Mouse (Mus musculus) fat pad, adult 2 months (tissue): ENCODE measurements at regions not wholly inside any gene's neighbourhood (a gene's known extent, or its start where the extent isn't known, plus 50 kb on each side); places are given as distances from the start of the nearest gene placed in this dataset.

Source experiments
- DNase-seq: peaks from one replicate; pipeline ENCODE4 v3.0.0-alpha.2; 2011; ENCODE audit warnings: low read depth, low spot score; ENCODE audit errors: extremely low read depth

DNA sequence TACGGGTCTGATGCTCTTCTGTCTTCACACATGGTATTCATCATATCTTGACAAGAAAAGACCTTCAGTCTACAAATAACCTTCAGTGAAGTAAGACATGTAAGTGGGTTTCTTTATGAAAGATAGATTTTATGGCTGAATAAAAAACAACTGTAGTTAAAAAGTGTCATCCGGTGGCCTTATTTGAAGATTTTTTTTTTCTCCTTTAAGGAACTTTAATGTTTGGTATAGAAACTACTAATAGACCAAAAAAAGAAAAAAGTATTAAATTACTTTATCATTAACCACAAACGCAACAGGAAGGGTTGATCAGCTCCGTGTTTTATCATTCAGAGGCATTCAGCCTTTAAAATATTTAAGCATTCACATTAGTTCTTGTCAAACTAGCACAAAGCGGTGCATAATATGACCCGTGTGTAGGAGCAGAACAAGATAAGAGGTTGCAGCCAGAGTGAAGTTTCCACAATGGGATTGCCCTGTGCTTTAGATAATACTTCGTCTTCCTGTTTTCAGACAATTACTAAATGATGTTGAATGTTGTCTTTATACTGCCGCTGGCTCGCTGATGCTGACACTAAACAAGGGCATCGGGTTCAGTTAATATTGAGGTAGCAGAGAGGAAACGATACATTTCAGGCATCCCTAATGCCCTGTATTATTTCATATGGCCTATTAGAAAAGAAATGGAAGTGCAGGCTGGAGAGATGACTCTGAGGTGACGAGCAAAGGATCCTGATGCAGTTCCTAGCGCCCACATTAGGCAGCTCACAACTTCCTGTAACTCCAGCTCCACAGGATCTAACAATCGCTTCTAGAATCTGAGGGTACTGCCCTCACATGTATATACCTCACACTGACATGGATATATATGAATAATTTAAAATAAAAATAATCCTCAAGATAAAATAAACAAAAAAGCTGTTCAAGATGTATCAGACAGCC, 244.8 kb downstream of the Rpl36a-ps1 start:
- DNase-seq, result no peak

- no peak for DNase-seq
Measured at GRCm38 (mm10) chr14:98747159-98747775, 246.9 kb downstream of the Rpl36a-ps1 start.

- no peak for DNase-seq
Measured at GRCm38 (mm10) chr14:98730375-98730774, 263.7 kb downstream of the Rpl36a-ps1 start.

DNA sequence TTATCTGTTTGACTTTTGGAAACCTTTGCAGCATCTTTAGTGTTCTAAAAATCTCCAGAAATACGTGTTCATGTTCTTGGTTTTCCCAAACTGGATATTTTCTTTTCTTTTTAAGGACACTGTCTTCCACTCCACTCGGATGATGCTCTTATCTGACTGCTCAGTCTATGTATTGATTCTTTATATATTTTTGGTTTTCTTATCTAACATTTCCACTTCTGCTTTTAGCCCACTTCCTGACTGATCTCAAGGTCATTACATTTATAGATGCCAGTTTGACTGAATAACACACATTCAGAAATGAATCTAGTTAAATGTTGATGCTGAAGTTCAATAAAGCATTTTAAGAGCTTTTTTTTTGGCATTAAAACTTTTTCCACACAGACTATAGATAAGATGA, 265.3 kb downstream of the Rpl36a-ps1 start:
- DNase-seq, result no peak

- DNase-seq, result no peak
Measured at GRCm38 (mm10) chr14:98722481-98722880, 271.6 kb downstream of the Rpl36a-ps1 start.

GRCm38 (mm10) chr14:98721033-98721432, 273.1 kb downstream of the Rpl36a-ps1 start:
- DNase-seq, result no peak

DNA sequence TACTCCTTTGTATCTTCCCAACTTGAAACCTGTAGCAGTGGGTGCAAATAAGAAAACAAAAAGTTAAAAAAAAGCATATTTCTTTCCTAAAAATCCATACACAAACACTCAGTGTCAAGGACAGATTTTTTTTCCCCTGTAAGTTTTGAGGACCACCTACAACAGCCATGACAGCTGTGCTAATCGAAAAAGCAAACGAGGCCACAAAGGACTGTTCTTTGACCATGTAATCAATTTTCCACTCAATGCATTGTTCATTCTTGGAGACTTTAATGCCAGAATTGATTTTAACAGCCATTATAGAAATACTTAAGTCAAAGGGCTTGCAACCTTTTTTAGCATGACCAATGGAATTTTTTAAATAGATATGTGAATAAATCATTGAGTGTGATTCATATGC, 286.1 kb downstream of the Rpl36a-ps1 start:
- DNase-seq, result no peak

DNA sequence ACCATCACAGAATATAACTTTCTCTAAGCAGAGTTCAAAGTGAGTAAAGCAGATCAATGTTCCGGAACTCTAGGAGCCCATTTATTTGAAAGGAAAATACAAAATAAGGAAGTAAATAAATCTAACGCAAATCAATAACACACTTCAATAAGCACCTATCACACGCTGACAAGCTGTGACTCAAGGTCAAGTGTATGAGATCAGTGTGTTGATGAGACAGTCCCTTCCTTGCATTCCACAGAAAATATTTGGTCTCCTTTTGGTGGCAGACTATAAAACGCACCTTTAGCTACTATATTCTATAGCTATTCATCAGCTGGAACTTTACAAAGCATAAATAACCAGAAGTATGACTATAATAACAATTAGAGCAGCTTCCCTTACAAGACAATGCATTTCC, 286.5 kb downstream of the Rpl36a-ps1 start:
- no peak for DNase-seq

DNA sequence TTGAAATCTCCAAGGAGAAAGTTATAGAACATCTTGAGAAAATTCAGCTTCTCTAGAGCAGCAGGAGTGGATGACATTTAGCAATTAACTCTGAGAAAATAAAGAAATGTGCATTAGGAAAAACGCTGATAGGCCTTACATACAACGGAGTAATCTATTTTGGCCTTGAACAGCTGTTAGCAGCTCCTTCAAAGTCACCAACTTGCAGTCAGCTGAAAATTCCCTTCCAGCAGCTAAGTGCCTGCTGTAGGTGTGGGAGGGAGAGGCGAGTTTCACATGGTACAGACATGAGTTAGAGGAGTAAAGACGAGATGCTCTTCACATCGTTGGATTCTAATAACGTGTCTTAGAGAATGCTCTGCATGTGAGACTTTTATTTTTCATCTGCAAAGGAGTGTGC, 290.8 kb downstream of the Rpl36a-ps1 start:
- no peak for DNase-seq

- no peak for DNase-seq
Measured at GRCm38 (mm10) chr14:98656533-98656932, 337.6 kb downstream of the Rpl36a-ps1 start.

- peak; percentile 98 for DNase-seq
Measured at GRCm38 (mm10) chr14:98654191-98654809, 339.8 kb downstream of the Rpl36a-ps1 start.

GRCm38 (mm10) chr14:98651221-98651620, 342.9 kb downstream of the Rpl36a-ps1 start:
- no peak for DNase-seq

GRCm38 (mm10) chr14:98650520-98650919, 343.6 kb downstream of the Rpl36a-ps1 start:
- DNase-seq, result no peak

GRCm38 (mm10) chr14:98647614-98648013, 346.5 kb downstream of the Rpl36a-ps1 start:
- DNase-seq, result no peak

GRCm38 (mm10) chr14:98643756-98644155, 350.4 kb downstream of the Rpl36a-ps1 start:
- no peak for DNase-seq

DNA sequence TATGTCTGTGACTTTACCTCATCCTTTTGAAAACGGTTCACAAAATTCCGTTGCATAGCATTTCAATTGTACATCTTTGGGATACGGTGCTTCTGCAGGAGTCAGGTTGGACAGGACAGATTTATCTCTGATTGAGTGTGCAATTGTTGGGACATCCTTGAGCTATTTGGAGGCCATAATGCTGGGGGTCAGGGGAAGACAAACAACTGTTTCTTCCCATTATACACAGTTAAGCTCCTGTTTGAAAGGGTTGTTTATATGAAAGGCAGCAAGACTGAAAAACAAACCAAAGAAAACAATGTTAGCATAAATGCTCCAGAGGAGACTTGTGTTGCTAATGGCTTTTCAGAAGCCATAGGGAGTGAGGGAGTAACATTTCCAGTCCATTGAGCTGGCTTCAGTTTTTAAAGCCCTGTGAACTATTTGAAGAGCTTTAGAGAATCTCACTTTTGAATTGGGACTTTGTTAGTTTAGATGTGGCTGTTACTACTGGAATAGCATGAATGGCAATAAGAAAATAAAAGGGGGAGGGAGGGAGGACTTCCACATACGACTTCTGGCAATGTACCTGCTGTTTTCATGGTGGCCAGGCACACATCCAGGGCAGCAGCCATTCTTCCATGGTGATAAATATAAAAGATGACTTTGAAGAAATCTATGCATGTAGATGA, 351.3 kb downstream of the Rpl36a-ps1 start:
- no peak for DNase-seq

DNA sequence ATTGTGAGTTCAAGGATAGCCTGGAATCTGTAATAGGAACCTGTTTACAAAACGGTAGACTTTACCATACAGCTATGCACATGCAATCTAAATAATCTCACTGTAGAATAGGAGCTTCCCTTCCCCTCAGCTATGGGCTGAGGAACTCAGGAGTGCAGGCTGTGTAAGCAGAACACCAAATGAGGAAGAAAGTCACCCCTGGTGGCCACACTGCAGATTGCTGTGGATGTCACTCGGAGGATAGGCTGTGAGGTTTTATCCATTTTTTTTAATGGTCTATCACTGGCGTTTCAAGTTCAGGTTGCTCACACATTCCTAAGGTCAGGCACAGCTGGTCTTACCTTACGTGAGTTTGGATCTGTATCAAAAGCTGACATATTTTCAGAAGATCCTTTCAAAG, 365.1 kb downstream of the Rpl36a-ps1 start:
- no peak for DNase-seq

DNA sequence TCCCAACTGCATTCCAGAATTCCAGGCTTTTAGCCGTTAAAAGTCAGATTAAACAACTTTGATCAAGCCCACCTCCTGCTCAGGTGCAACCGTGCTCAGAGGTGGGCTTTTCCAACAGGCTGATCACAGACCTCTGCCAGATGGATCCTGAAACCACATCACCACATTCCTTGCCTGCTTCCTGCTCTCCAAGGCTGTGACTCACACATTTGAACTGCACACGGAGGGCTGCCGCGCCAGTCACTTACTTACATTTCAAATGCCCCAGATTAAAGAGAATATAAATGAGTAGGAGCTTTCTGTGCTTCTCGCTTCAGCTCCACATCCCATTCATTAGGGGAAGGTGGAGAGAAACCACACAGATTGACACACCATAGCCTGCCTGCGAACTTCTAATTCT, 367.6 kb downstream of the Rpl36a-ps1 start:
- DNase-seq, result no peak

DNA sequence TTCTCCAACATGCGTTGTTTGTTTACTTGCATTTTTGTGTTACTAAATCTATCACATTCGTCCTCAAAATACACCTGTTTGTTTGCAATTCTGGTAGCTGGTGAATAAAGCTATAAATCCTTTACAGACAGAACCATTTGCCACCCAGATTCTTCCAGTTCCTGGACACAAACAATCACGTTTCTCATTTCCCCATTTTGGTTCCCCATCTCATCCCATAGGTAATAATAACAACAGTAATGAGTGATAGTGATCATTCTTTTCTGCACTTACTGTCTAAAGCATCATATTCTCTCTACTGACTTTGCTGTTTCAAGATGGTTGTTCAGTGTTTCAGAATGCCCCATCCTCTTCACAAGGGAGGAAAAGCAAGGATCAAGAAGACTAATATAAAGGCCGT, 368.3 kb downstream of the Rpl36a-ps1 start:
- no peak for DNase-seq

- no peak for DNase-seq
Measured at GRCm38 (mm10) chr14:98605772-98606171, 388.3 kb downstream of the Rpl36a-ps1 start.

DNA sequence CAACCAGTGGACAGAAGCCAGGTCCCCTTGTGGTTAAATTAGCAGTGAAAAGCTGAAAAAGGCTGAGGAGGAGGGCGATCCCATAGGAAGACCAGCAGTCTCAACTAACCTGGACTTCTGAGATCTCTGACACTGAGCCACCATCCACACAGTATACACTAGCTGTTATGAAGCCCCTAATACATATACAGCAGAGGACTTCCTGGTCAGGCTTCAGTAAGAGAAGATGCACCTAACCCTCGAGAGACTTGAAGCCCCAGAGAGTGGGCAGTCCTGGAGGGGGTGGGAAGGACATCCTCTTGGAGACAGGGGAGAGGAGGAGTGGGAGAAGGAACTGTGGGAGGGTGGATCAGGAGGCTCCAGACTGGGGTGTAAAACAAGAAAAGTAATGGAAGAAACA, 397.9 kb downstream of the Rpl36a-ps1 start:
- DNase-seq, result no peak
